Mouse (Mus musculus) adrenal gland, postnatal 14 days (tissue): ENCODE measurements around the gene Ankrd13c. TPM values are rescaled to one million over a fixed set of nuclear protein-coding genes. Genes with fewer than 3 reads are reported as not detected.

ENCODE experiments used
- total RNA-seq: library from RNA; stranded (reverse); gene quantifications from 2 replicates; pipeline ENCODE4 v1.2.3, GENCODE M21; 2021

The Ankrd13c gene
- total RNA-seq, 1 experiment from 2014 or later, result 72.2 TPM

Other genes starting within 250 kb of the Ankrd13c start
- 18.6 and 44.9 TPM in 2 replicates for gene Cth, start 22.2 kb upstream of the Ankrd13c start, total RNA-seq
- 154 and 184 TPM in 2 replicates for gene Srsf11, start 89.4 kb downstream of the Ankrd13c start, total RNA-seq
- 23.9 and 29.0 TPM in 2 replicates for gene Lrrc40, start 89.4 kb downstream of the Ankrd13c start, total RNA-seq